Mouse (Mus musculus): ENCODE measurements at regions not wholly inside any gene's neighbourhood (a gene's known extent, or its start where the extent isn't known, plus 50 kb on each side); places are given as distances from the start of the nearest gene placed in this dataset.

- DNase-seq (ENCODE audit: low spot score in 2 of 2), result no peak
These were observed 84.3 kb upstream of the Phyhipl start for GRCm38 (mm10) chr10:70740095-70740494.

GRCm38 (mm10) chr10:70739348-70739966 is 83.7 kb upstream of the Phyhipl start:
- DNase-seq (ENCODE audit: low spot score in 2 of 2), result no peak

DNA sequence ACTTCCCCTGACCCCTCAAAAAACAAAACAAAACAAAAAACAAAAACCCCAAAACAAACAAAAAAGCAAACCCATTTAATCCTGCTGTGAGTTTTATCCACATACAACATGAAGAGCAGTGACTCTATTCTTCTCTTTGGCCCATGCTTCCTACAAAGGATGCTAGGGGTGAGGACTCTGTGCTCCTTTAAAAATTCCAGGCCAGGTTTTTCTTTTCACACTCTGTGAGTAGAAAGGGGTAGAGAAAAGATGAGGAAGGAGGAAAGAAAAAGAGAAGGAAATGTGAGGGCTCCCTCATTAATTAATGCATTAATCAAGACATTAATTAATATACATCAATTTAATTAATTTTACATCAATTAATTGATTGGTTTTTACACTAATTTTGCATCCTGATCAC is 82.9 kb upstream of the Phyhipl start:
- no peak for DNase-seq (ENCODE audit: low spot score in 2 of 2)

DNA sequence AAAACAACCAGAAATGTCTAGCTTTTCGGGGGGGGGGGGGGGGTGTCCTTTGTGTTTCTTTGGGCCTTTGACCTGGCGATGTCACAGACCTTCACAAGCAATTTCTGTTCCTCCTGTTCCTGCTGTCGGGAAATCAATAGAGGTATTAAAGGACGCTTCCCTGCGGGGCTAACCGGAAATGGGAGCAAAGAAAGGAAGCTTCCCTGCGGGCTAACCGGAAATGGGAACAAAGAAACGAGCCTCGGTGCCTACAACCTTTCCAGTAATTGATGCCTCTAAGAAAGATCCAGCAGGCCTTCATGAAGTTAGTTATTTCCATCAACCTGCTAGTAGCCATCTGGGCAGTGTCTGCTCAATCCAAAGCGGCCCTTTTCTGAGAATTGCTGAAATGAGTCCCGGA is 78.2 kb upstream of the Phyhipl start:
- DNase-seq (ENCODE audit: low spot score in 2 of 2), result no peak

DNA sequence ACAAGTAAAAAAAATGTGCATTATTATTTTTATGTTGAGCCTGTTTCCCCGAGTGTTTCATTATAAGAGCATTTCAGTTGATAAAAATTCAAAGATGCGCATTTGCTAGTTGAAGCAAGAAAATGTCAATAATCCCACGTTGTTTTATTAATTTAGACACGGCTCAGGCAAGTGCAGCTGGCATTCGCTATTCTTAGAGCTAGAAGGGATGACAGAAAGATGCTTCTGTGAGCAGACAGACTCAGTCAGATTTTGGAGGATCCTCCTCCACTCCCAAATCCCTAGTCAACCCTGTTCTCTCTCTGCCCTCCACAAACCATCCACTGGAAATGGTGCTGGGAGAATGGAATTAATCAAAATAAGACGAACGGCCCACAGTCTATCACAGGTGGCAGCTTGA is 77.7 kb upstream of the Phyhipl start:
- peak; percentile 16 to 31 for DNase-seq (ENCODE audit: low spot score in 2 of 2)

GRCm38 (mm10) chr10:70725091-70725490 is 69.3 kb upstream of the Phyhipl start:
- DNase-seq (ENCODE audit: low spot score in 2 of 2), result no peak

DNA sequence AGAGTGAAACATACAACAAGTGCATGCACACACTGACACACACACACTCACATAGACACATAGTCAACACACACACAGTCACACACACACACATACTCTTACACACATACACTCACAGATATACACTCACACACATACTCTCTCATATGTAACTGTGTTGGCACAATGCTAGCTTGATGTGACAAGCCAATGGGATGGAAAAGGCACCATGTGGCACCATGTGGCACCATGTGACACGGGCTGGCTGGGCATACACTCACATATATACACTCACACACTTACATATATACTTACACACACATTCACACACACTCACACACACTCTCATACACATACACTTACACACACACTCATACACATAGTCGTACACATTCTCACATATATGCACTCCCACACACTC is 67.0 kb upstream of the Phyhipl start:
- no peak for DNase-seq (ENCODE audit: low spot score in 2 of 2)

- DNase-seq (ENCODE audit: low spot score in 2 of 2), result no peak
These were observed 66.6 kb upstream of the Phyhipl start for GRCm38 (mm10) chr10:70722381-70722780.

GRCm38 (mm10) chr10:70717464-70717863 is 61.7 kb upstream of the Phyhipl start:
- DNase-seq (ENCODE audit: low spot score in 2 of 2), result no peak

DNA sequence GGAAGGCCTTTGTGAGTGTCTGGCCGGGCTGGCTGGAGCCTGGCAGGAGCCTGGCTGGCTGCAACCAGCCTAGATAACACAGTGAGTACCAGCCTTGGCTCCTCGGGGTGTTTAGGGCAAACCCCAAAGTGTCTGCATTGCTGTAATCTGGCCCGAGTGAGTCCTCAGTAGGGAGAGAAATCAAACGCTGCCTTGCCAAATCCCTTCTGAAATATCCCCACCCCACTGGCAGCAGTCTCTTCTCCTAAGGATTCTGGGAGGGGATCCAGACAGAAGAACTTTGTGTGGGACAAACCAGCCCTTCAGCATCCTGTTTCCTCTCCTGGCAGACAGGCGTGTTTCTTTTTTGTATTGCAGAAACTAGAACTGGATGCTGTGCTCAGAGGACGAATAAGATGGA is 61.3 kb upstream of the Phyhipl start:
- peak; percentile 49 to 67 for DNase-seq (ENCODE audit: low spot score in 2 of 2)

- DNase-seq (ENCODE audit: low spot score in 2 of 2), result no peak
These were observed 57.5 kb upstream of the Phyhipl start for GRCm38 (mm10) chr10:70713306-70713705.

- no peak for DNase-seq (ENCODE audit: low spot score in 2 of 2)
These were observed 53.0 kb upstream of the Phyhipl start for GRCm38 (mm10) chr10:70708806-70709205.

Measured in layer of hippocampus, postnatal 10 days (tissue).